Mouse (Mus musculus) bone marrow, adult 2 months (tissue): ENCODE data around the gene Asphd2.

Experiments
- CTCF ChIP-seq: fragments of 200-500 bp; IDR thresholded peaks from 2 replicates; pipeline ENCODE4 v1.5.1; 2011; ENCODE audit warnings: low read length, control low read depth; ENCODE audit not compliant: control insufficient read depth, insufficient read depth
- POLR2A ChIP-seq: fragments of 200-500 bp; IDR thresholded peaks from 2 replicates; pipeline ENCODE4 v1.6.1; 2011; ENCODE audit warnings: low read depth, mild to moderate bottlenecking, control low read depth, low read length, borderline replicate concordance; ENCODE audit not compliant: control insufficient read depth

- TF ChIP-seq POLR2A = no peak
- TF ChIP-seq CTCF = no peak
Observed at GRCm38 (mm10) chr5:112402437-112402836, 7.8 kb upstream of the Asphd2 start.
